Mouse (Mus musculus) cerebellum, postnatal 36 days (tissue): Measurements from ENCODE around the gene Lcn4.

ENCODE experiments used
- DNase-seq, 2 experiments: peaks; one replicate each; pipeline ENCODE4 v3.0.0; 2021 to 2022; ENCODE audit warnings: mixed read lengths in 2 of 2

Lcn4 gene

DNA sequence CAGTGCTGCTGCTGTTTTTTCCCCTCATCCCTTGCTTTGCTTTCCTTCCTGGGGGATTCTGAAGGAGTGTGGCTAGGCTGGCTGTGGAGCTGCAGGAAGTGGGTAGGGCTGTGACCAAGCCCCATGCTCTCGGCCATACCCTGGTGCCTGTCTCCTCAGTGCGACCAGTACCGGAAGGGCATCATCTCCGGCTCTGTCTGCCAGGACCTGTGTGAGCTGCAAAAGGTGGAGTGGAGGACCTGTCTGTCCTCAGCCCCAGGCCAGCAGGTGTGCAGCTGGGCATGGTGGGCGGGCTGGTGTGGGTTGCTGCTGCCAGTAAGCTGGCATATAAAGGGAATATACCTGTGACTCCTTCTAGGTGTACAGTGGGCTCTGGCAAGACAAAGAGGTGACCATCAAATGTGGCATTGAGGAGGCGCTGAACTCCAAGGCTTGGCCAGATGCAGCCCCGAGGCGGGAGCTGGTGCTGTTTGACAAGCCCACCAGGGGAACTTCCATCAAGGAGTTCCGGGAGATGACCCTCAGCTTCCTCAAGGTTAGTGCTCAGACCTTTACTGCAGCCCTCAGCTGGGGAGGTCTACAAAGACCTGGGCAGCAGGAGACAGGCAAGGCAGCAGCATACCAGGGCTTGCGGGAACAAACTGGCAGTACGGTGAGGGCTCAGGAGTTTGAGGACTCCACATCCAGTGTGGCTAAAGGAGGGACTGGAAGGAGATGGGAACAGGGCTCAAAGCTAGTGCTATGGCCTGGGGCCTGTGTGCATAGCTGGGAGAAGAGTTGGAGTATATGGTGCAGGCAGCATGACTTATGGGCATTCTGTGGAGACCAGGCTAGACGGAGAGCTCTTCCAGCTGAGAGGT lies 36.2 kb downstream of the Lcn4 start:
- DNase-seq: no peak

DNA sequence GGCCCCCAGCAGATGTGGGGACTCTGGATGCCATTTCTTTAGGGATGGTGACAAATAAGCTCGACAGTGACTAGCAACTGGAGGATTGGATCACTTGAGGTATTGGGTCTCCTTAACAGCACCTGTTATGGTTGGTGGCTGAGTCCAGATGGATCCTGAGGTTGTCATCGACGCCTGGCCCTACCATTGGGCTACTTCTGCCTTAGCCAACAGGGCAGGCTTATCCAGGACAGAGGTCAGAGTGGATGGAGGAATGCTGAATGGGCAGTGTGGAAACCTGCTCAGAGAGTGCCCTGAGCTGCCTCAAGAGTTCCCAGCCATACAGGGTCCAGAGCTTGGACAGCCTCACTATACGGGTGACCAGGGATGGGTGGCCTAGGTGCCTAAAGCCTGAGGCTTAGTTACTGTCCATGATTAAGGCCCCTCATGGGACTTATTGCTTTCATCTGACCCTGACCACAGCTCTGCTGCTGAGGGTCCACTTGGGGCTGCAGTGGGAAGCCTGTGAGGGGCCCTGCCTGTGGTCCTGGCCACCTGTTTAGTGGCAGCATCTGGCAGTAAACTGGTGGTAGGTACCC lies 37.0 kb downstream of the Lcn4 start:
- no peak for DNase-seq

DNA sequence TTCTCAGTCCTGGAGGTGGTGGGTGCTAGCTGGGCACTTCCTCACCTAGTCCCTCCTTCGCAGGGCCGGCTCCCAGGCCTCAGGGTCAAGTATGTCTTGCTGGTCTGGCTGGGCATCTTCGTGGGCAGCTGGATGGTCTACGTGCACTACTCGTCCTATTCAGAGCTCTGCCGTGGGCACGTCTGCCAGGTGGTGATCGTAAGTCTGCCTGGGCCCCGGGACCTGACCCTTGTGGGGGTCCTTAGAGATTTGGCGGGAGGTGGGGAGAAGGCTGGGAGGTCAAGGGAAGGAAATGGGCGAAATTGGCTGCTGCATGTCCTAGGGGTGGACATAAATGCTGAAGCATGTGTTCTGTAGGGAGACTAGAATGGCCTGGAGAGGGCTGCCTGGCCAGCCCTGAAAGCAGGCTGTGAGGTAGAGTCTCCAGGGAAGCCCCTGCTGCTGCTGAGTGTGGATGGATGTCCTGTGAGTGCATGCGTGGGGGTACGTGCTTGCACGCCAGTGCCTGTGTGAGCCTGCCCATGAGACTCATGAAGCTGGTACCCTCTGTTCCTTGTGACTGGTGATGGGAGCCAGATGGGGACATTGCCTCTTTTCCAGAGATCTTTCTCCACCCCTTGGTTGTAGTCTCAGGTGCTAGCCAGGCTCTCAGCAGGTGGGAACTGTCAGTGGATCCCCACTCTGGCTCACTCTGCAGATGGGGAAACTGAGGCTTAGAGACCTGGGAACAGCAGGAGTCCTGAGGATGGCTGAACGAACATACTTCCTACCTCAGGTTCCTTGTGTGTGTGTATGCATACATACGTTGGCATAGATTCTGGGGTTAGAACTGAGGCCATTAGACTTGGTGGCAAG lies 38.3 kb downstream of the Lcn4 start:
- no peak for DNase-seq

DNA sequence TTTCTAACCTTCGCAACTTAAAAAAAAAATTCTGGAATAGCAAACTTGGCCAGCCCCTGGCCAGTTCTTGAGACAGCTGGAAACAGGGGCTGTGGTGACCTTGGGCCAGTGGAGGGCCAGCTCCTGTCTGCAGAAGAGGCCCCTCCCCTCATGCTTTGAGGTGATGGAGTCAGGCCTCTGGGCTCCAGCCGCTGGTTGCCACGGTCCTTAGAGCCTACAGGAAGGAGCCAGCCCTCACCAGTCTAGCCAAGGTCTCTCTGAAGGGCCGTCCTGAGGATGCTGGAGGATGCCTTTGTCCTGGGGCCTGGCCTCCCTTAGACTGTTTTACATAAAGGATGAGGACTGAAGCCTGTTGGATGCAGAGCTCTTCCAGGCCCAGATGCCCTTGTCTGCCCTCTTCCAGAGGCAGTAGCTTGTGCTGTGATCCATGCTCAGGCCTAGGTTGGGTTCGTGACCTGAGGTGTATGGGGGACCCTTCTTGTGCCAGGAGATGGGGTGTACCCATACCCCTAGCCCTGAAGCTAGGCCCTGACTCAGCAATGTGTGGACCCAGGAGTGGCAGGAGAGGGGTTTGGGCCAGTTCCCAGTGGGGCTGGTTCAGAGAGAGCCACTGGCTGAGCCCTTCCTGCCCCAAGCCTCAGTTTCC lies 42.2 kb downstream of the Lcn4 start:
- peak in 1 of 2 experiments; percentile 31 for DNase-seq

DNA sequence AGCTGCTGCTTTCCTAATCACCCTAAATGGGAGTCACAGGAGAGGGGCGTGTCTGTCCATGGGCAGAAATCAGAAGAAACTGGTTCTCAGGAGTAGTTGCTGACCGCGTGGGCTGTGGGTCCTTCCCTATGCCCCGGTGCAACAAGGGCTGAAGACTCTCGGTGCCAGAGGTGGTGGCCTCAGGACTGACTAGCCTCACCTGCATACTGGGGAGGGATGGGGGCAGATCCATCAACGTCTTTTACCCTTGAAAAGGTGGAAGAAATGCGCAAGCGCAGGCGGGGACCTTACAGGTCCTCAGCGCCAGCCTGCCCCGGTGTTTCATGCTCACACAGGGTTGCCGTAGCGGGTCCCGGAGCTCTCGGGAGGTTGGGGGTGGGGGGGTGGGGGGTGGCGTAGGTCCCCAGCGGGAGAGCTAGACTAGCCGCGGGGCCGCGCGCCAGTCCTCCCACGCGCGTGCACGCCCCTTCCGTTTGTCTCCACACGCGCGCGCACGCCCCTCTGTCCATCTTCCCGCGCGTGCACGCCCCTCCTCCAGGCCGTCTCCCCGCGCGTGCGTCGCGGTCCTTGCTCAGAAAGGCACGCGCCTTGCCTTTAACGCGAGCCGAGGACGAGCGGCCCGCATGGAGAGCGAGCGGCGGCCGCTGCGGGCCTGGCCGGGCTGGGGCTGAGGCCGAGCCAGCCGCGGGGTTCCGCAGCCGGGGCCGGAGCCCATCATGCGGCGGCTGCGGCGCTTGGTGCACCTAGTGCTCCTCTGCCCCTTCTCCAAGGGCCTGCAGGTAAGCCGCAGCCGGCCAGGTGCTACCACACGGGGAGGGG lies 43.0 kb downstream of the Lcn4 start, which contains the start of gene Fam69b:
Gene Fam69b (plus strand): TSS at position 537 of the 819 bp plus-strand sequence.
- DNase-seq: peak; percentile 86 to 89

DNA sequence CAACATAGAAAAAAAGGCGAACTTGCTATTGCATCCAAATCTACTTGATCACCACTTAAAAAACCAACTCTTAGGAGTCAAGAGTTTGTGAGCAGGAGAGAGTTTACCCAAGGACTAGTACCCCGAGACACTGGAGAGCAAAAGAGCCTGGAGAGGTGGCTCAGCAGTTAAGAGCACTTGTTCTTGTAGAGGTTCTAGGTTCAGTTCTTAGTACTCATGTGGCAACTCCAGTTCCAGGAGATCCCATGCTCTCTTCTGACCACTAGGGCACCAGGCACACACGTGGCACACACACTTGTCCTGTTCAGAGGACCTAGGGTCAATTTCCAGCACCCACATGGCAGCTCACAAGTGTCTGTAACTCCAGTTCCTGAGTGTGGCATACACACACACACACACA lies 45.0 kb downstream of the Lcn4 start:
- DNase-seq: no peak

DNA sequence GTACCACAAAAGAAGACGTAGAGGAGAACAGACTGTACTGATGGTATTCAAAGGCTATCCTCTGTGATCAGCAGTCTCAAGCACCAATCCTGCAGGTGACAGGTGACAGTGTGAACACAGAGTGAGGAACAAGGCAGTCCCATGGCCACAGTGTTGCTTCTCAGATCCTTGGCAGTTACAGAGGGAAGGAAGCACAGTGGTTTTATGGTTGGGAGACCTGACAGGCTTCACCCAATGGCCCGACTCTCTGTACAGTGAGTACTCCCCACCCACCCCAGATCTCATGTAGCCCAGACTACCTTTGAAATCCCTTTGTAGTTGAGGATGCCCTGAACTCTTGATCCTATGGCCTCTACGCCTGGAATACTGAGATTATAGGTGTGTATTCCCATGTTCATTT lies 45.7 kb downstream of the Lcn4 start:
- DNase-seq: no peak

DNA sequence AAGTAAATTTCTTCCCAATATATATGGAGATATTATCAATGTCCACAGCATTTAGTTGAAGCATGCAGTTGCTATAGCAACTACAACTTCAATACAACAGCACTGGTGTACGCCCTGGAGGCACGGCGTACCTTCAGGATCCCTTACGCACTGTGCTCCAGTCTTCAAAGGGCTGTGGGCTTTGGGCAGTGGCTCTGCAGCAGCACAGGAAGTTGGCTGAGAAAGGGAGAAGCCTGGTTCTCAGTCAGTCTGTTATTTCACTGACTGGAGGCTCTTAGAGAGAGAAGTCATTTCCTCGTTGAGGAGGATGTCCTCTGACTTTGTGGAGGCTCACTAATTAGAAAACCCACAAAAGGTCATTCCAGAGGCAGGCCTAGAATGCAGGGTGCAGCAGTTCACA lies 48.1 kb downstream of the Lcn4 start:
- DNase-seq: no peak

DNA sequence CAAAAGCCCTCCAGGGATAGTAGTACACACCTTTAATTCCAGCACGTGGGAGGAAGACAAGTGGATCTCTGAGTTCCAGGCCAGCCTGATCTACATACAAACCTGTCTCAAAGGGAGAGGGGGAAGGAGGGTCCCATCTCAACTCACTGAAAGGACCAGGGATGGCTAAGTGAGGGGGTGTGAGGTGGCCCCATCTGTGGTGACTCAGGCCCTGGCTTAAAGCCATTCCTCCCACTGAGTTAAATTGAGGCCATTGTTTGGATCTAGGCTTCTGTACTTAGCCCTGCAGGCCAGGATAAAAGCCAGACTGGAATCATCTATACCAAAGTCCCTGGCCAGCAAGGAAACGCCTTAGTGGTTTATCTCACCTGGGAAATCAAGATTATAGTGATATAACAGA lies 49.8 kb downstream of the Lcn4 start:
- no peak for DNase-seq

DNA sequence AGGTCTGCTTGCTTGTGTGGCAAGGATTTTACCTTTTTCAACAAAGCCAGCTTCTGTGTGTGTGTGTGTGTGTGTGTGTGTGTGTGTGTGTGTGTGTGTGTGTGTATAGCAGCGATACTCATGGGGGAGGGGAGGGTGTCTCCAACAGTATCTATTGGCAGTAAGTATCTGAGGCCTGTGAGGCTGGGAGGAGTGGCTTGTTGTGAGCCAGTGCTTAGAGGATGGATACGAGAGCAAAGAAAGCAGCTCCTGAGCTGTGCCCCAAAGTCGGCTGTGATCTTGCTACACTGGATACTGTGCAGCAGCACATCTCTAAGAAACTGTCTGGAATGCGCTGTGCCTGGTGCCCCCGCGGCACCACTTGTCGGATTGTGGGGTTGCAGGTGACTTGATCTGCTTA lies 53.2 kb downstream of the Lcn4 start:
- DNase-seq: no peak
